Mouse (Mus musculus): ENCODE measurements around the gene Celsr3.

The Celsr3 gene

GRCm38 (mm10) chr9:108854241-108854696 is 28.1 kb downstream of the Celsr3 start:
- peak; percentile 83 to 89 for DNase-seq (ENCODE audit: low spot score in 2 of 2)

GRCm38 (mm10) chr9:108855335-108855734 is 29.2 kb downstream of the Celsr3 start:
- no peak for DNase-seq (ENCODE audit: low spot score in 2 of 2)

- no peak for DNase-seq (ENCODE audit: low spot score in 2 of 2)
Observed at GRCm38 (mm10) chr9:108858792-108859527, 32.8 kb downstream of the Celsr3 start.

Measured in frontal cortex, postnatal 36 days (tissue).